ENCODE assay signal across 10 mouse cellular contexts in the genomic region with DNA sequence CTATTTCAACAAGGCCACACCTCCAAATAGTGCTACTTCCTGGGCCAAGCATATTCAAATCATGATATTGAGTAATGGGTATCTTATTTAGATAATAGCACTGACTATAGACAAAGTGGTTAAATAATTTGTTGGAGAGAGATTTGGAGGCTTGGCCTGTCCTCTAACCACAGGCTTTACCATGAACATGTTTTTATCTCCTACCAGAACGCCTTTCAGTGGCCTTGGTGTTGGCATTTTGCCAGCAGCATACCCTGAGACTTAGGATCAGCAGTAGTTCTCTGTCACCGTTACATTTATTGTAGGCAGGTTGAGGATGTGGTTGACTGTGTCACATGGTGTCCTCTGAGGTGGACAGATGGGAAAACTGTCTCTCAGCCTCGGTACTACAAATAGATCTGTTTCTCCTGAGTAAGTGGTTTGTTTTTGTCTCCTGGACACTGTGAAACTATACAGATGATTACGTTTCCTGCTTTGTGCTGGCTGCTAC.
DNase-seq lines count a peak whose midpoint lies in the region.
"Had no signal": no experiment of that assay in that cellular context is flagged by ENCODE, and none has a peak within 500 bp of the region (broad histone marks: within the 10 kb centered on the region; RNA-seq: fewer than 3 reads in every experiment).

No protein-coding gene starts in this region.

- DNase-seq in cerebellum, adult 9-10 months = peak; percentile 34
- DNase-seq in cerebellum, postnatal 10 days = no peak
- peak; percentile 49 for DNase-seq in lung, postnatal 25 days (ENCODE audit: low spot score)
- no peak for DNase-seq in lung, postnatal 10 days
- DNase-seq in induced T-regulatory cell, adult 2 months (ENCODE audit: low read depth) = peak; percentile 70
- peak; percentile 59 for DNase-seq in spleen, postnatal 36 days (ENCODE audit: low spot score in 2 of 2)
- no peak for DNase-seq in cerebellum, adult 8-10 months
- DNase-seq in retina, embryonic 14.5 days (ENCODE audit: low spot score) = no peak
- DNase-seq: kidney, adult 18-20 months; right cerebral cortex, adult 18-20 months had no signal

Comparison
In these comparisons a context has a peak if more than half of its experiments do, and no peak if none do; other contexts are left out.
1. DNase-seq: peak in cerebellum, adult 9-10 months (single experiment), lung, postnatal 25 days (single experiment), induced T-regulatory cell, adult 2 months (single experiment) and spleen, postnatal 36 days (2 of 2); none in cerebellum, postnatal 10 days (0 of 2), lung, postnatal 10 days (single experiment), cerebellum, adult 8-10 months (single experiment) and retina, embryonic 14.5 days (single experiment).